12 mouse cellular contexts compared by ENCODE assay signal in genomic region chr12:82756756-82757155, GRCm38 (mm10).
DNase-seq lines count a peak whose midpoint lies in the region; ATAC-seq and TF ChIP-seq lines count a peak whose summit lies in the region.
"Had no signal": no experiment of that assay in that cellular context is flagged by ENCODE, and none has a peak within 500 bp of the region (broad histone marks: within the 10 kb centered on the region; RNA-seq: fewer than 3 reads in every experiment).

No protein-coding gene starts in this region.

- no peaks in the 10 kb centered on the region for H3K9me3 ChIP-seq in liver, postnatal 0 days (ENCODE audit: low read length)
- H3K9me3 ChIP-seq: midbrain, embryonic 13.5 days; neural tube, embryonic 12.5 days had no signal

- H3K27me3 ChIP-seq in liver, postnatal 0 days (ENCODE audit: insufficient read depth, low read length): no peaks in the 10 kb centered on the region
- H3K27me3 ChIP-seq: midbrain, embryonic 13.5 days; neural tube, embryonic 12.5 days had no signal

- H3K4me3 ChIP-seq in liver, postnatal 0 days (ENCODE audit: low read depth, low read length): no peak overlapping the region
- H3K4me3 ChIP-seq: gastrocnemius, adult 2 months; midbrain, embryonic 13.5 days; neural tube, embryonic 12.5 days had no signal

- H3K4me2 ChIP-seq in liver, postnatal 0 days (ENCODE audit: low read depth, low read length): no peak overlapping the region
- H3K4me2 ChIP-seq: midbrain, embryonic 13.5 days; neural tube, embryonic 12.5 days had no signal

- H3K27ac ChIP-seq in liver, postnatal 0 days (ENCODE audit: low read depth): no peak overlapping the region
- H3K27ac ChIP-seq: gastrocnemius, adult 2 months; liver, embryonic 14.5 days; midbrain, embryonic 13.5 days; neural tube, embryonic 12.5 days had no signal

- TF ChIP-seq EP300 in liver, postnatal 0 days (IDR thresholded peaks at IDR 0.05; ENCODE audit: low read depth): no peak

- peaks cover 9% of the 10 kb centered on the region; the same call in 1 of the 2 replicates for H3K4me1 ChIP-seq in liver, postnatal 0 days (ENCODE audit: insufficient read depth)
- H3K4me1 ChIP-seq: midbrain, embryonic 13.5 days; neural tube, embryonic 12.5 days had no signal

- no peak for TF ChIP-seq CTCF in liver, postnatal 0 days (IDR thresholded peaks at IDR 0.05; ENCODE audit: low read depth)

- H3K9ac ChIP-seq in liver, postnatal 0 days (replicated peaks): no peak overlapping the region
- H3K9ac ChIP-seq: liver, embryonic 14.5 days; midbrain, embryonic 13.5 days; neural tube, embryonic 12.5 days had no signal

- intact Hi-C loops in left cerebral cortex, postnatal 36 days (cut with DNase I): loop anchor here (5.0 kb wide), 1 partner anchor 61 kb away; no protein-coding TSS in a partner anchor

- peak; percentile 79 for ATAC-seq in frontal cortex, adult (ENCODE audit: low TSS enrichment)
- no peak for ATAC-seq in liver, postnatal 0 days
- ATAC-seq: midbrain, embryonic 13.5 days had no signal

- WGBS in liver, postnatal 0 days (ENCODE audit: insufficient replicate concordance): 45% methylated on average over 6 of the region's 6 CpGs

- peak; percentile 19 for DNase-seq in kidney, postnatal 10 days
- no peak for DNase-seq in kidney, adult 18-20 months
- peak; percentile 53 to 60 for DNase-seq in frontal cortex, postnatal 14 days (ENCODE audit: low spot score in 2 of 2)
- DNase-seq in left cerebral cortex, postnatal 36 days (ENCODE audit: low spot score in 2 of 2): peak; percentile 72 to 77
- DNase-seq in liver, postnatal 0 days: no peak
- DNase-seq in embryo, embryonic 9.5 days (ENCODE audit: extremely low spot score): no peak
- DNase-seq: gastrocnemius, adult 2 months; thymus, postnatal 14 days had no signal

- no peaks in the 10 kb centered on the region for H3K36me3 ChIP-seq in liver, postnatal 0 days (replicated peaks; ENCODE audit: insufficient read depth, low read length)
- H3K36me3 ChIP-seq: midbrain, embryonic 13.5 days; neural tube, embryonic 12.5 days had no signal

Comparison
In these comparisons a context has a peak if more than half of its experiments do, and no peak if none do; other contexts are left out.
1. DNase-seq: peak in kidney, postnatal 10 days (single experiment), frontal cortex, postnatal 14 days (2 of 2) and left cerebral cortex, postnatal 36 days (2 of 2); none in kidney, adult 18-20 months (single experiment), liver, postnatal 0 days (single experiment) and embryo, embryonic 9.5 days (single experiment).